Mouse (Mus musculus): ENCODE results near the gene Ppm1a. TPM values are rescaled to one million over a fixed set of nuclear protein-coding genes. Genes with fewer than 3 reads are reported as not detected.

The Ppm1a gene
- total RNA-seq, 2 experiments from 2014 or later = 235 to 281 TPM

GRCm38 (mm10) chr12:72820940-72821431 is 63.7 kb downstream of the Ppm1a start:
- DNase-seq (ENCODE audit: low spot score in 2 of 2) = no peak

GRCm38 (mm10) chr12:72821589-72821988 is 64.3 kb downstream of the Ppm1a start:
- DNase-seq (ENCODE audit: low spot score in 2 of 2) = no peak

- DNase-seq (ENCODE audit: low spot score in 2 of 2) = no peak
Measured at GRCm38 (mm10) chr12:72825656-72826055, 68.4 kb downstream of the Ppm1a start.

- DNase-seq (ENCODE audit: low spot score in 2 of 2) = no peak
Measured at GRCm38 (mm10) chr12:72828846-72829556, 71.7 kb downstream of the Ppm1a start.

- no peak for DNase-seq (ENCODE audit: low spot score in 2 of 2)
Measured at GRCm38 (mm10) chr12:72829777-72830176, 72.5 kb downstream of the Ppm1a start.

- no peak for DNase-seq (ENCODE audit: low spot score in 2 of 2)
Measured at GRCm38 (mm10) chr12:72830317-72830716, 73.1 kb downstream of the Ppm1a start.

- DNase-seq (ENCODE audit: low spot score in 2 of 2) = peak; percentile 31 to 33
Measured at GRCm38 (mm10) chr12:72831711-72832432, 74.6 kb downstream of the Ppm1a start.

- peak in 1 of 2 experiments; percentile 25 for DNase-seq (ENCODE audit: low spot score in 2 of 2)
Measured at GRCm38 (mm10) chr12:72834773-72835517, 77.7 kb downstream of the Ppm1a start.

- DNase-seq (ENCODE audit: low spot score in 2 of 2) = no peak
Measured at GRCm38 (mm10) chr12:72835518-72836015, 78.3 kb downstream of the Ppm1a start.

GRCm38 (mm10) chr12:72837302-72837701 is 80.0 kb downstream of the Ppm1a start:
- no peak for DNase-seq (ENCODE audit: low spot score in 2 of 2)

GRCm38 (mm10) chr12:72841500-72841899 is 84.2 kb downstream of the Ppm1a start:
- no peak for DNase-seq (ENCODE audit: low spot score in 2 of 2)

GRCm38 (mm10) chr12:72843135-72843534 is 85.9 kb downstream of the Ppm1a start:
- DNase-seq (ENCODE audit: low spot score in 2 of 2) = no peak

- no peak for DNase-seq (ENCODE audit: low spot score in 2 of 2)
Measured at GRCm38 (mm10) chr12:72843555-72843954, 86.3 kb downstream of the Ppm1a start.

GRCm38 (mm10) chr12:72843973-72844620 is 86.8 kb downstream of the Ppm1a start:
- peak; percentile 23 to 36 for DNase-seq (ENCODE audit: low spot score in 2 of 2)

- DNase-seq (ENCODE audit: low spot score in 2 of 2) = no peak
Measured at GRCm38 (mm10) chr12:72845946-72846345, 88.7 kb downstream of the Ppm1a start.

- DNase-seq (ENCODE audit: low spot score in 2 of 2) = peak; percentile 29 to 35
Measured at GRCm38 (mm10) chr12:72847725-72848124, 90.5 kb downstream of the Ppm1a start.

Other genes with a start within 250 kb of the Ppm1a start
- 1 to 10 TPM; 6.1 to 6.5 TPM for gene Pcnx4, start 221.1 kb upstream of the Ppm1a start, total RNA-seq (2021)
- gene Gm4756, start 107.8 kb upstream of the Ppm1a start, total RNA-seq (2021) = not detected
- gene Dhrs7, start 92.5 kb upstream of the Ppm1a start, total RNA-seq (2021) = 100 to 1,000 TPM; 234 to 259 TPM
- gene Six6, start 182.4 kb downstream of the Ppm1a start, total RNA-seq (2021) = not detected
- gene 4930447C04Rik, start 183.3 kb downstream of the Ppm1a start, total RNA-seq (2021) = 1 to 10 TPM in 1 of 2 experiments, not detected in 1; 1.0 TPM